Mouse (Mus musculus) embryonic fibroblast, embryonic 13.5 days (primary cell): ENCODE measurements around the gene Pten.

ENCODE experiments used
- CTCF ChIP-seq: IDR thresholded peaks from 2 replicates; pipeline ENCODE4 v1.5.1; 2011; ENCODE audit warnings: mild to moderate bottlenecking, control low read depth, low read length, moderate library complexity, borderline replicate concordance; ENCODE audit not compliant: insufficient read depth
- POLR2A ChIP-seq: IDR thresholded peaks from 2 replicates; pipeline ENCODE4 v1.6.1; 2011; ENCODE audit warnings: low read depth, mild to moderate bottlenecking, control low read depth, low read length, moderate library complexity

DNA sequence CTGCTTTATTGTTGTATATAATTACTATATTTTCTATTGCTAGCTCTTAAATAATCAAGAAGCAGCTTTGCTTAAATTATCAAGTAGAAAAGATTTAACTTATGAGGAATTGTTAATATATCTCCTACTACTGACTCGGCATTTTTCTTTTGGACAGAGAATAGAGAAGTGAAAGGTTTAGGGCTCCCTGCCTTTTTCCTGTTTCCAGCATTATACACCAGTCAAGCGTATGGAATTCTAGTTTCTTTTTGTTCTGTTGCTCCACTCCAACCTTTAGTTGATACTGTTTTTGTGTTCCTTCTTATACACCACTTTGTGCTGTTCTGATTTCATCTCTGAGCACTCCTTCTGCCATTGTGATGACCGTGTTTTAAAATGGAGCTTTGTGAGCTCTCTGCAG lies 32.2 kb downstream of the Pten start:
- TF ChIP-seq POLR2A (no peak), CTCF (no peak)
